Mouse (Mus musculus): Measurements from ENCODE around the gene Rnf123.
"Not testable (repeated sequence)": the region's sequence is repeated elsewhere in the genome, so short reads cannot be mapped to it uniquely, and the experiment has no call there.

Rnf123 gene

DNA sequence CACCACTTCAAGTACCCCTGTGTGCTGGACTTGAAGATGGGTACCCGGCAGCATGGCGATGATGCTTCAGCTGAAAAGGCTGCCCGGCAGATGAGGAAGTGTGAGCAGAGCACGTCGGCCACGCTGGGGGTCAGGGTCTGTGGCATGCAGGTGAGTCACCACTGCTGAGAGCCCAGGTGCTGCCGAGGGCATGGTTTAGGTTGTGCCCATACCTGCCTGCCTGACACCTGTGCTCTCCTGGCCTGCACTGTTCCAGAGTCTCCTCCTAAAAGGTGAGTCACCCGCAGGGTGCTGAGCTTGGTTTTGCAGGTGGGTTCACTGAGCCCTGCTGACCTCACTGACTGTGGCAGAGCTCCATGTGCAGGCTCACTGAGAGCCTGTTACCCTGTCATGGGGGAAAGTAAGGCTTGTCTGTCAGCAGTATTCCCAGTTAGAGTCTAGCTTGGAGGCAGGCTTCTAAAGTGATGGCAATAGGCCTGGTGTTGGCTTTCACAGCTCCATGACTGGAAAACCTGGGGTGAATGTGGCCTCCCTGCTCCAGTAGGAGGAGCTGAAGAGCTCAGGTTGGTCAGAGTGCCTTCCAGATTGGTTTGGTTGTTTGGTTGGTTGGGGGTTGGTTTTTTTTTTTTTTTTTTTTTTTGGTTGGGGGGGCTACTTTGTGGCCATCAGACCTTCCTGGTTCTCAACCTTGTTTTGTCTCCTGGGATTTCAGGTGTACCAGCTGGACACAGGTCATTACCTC is 38.2 kb downstream of the Rnf123 start:
- CTCF ChIA-PET: interaction anchor here (0.6 kb wide), 2 partner anchors 9 to 265 kb away, joined by 3 to 4 read pairs; no protein-coding TSS in a partner anchor

DNA sequence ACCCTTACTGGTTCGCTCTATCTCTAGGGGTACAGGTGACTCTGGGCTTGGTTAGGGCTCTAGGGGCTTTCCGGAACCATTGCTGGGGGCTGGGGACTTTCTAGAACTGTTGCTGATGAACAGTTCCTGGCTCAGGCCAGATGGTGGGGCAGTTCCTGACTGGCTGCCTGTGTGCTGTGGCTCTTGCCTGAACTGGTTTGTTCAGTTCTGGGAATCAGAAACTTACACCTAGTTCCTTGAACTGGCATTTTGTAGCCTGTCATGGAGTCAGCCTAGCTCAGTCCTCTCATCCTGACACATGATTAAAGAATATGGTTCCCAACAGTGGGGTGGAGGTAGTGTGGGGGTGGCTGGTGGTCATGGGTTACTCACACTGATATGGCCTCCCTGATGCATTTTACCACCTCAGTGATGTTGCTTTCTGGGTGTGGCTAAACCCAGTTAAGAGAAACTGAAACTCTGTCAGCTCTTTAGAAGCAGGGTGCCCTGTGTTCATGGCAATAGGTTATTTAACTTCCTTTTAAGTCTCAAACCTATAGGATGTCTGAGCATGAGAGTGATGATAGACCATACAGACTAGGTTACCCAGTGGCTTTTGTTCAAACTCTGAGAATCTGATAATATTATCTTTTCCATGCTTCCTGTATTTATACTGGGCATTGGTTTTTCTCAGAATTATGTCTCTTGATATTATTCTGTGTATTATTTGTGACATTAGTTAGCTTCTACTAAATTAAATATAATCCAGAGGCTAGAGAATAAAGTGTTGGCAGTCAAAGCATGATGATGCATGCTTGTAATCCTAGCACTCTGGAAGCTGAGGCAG is 47.6 kb downstream of the Rnf123 start:
- CTCF ChIA-PET: interaction anchor here (0.7 to 1.1 kb wide), 3 partner anchors 9 to 141 kb away, joined by 3 to 4 read pairs (median 3); no protein-coding TSS in a partner anchor

DNA sequence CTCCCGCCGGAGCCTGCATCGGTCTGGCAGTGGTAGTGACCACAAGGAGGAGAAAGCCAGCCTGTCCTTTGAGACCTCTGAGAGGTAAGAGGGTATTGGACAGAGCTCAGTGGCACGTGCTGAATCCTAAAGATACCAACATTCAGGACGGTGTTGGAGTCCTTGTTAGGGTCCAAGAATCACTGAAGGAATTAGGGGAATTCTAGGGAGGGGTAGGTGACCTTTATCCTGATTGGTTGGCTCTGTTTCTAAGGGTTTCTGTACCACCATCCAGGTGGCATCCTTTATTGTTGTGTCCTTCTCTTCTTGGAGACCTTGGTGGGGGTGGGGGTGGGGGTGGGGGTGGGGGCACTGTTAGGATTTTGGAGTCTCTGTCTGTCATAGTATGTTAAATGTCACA is 51.0 kb downstream of the Rnf123 start:
- CTCF ChIA-PET: no interaction called here

DNA sequence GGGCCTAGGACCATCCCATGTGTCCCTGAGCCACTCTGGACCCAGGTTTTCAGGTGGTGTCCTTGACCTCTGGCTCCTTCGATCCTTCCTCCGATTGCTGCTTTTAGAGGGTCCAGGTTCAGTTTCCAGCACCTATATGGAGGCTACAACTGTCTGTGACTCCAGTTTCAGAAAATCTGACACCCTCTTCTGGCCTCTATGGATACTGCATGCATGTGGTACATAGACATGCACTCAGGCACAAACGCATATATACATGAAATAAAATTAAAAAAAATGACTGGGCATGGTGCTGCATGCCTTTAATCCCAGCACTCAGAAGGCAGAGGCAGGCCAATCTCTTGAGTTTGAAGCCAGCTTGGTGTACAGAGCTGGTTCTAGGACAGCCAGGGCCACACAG is 55.3 kb downstream of the Rnf123 start:
- CTCF ChIA-PET: interaction anchor here (0.6 to 0.7 kb wide), 2 partner anchors 26 to 725 kb away, joined by 4 to 6 read pairs; no protein-coding TSS in a partner anchor

DNA sequence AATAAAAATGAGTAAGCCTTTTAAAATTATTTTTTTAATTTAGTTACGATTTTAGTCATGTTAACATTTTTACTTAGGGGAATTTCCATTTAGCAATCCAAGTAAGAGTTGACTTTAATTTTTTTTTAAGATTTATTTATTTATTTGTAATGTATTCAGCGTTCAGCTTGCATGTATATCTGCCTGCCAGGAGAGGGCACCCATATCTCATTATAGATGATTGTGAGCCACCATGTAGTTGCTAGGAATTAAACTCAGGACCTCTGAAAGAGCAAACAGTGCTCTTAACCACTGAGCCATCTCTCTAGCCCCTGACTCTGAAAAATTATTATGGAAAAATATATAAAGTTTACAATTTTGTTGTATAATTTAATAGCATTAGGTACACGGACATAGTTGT is 56.6 kb downstream of the Rnf123 start:
- CTCF ChIA-PET: interaction anchor here (1.2 kb wide), 1 partner anchor 23 kb away, joined by 4 read pairs; the partner anchor contains the start of gene Gmppb

DNA sequence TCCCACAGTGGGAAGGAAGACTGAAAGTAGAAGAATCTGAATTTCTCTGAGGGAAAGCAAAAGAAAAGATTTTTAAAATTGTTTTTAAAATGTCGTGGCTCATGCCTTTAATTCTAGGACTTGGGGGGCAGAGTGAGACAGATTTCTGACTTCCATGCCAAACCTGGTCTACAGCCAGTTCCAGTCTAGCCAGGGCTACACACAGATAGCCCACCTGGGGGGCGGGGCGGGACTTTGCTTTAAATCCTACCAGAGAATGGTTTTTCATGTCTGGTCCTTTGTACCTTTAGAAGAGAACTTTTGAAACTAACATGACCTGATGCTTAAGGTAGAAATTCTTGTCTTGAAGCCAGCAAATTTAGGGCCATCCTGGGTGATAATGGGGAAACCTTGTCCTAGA is 59.9 kb downstream of the Rnf123 start:
- CTCF ChIA-PET: no interaction called here

DNA sequence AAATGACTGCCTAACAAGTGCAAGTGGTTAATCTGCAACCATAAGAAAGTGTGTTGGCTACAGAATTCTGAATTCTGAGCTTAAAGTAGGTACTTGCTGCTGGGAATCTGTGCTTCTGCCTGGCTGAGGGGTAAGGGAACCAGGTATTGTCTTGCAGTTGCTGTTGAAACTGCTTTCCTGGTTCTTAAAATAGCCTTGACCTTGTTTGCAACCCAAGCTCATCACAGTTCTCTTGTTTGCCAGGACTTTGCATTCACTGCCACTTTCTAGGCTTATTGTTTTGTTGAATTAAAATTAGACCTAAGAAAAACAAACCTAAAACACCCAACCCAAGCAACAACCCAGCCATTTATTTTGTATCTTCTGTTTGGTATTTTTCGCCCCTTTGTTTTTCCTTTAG is 62.4 kb downstream of the Rnf123 start:
- CTCF ChIA-PET: no interaction called here

DNA sequence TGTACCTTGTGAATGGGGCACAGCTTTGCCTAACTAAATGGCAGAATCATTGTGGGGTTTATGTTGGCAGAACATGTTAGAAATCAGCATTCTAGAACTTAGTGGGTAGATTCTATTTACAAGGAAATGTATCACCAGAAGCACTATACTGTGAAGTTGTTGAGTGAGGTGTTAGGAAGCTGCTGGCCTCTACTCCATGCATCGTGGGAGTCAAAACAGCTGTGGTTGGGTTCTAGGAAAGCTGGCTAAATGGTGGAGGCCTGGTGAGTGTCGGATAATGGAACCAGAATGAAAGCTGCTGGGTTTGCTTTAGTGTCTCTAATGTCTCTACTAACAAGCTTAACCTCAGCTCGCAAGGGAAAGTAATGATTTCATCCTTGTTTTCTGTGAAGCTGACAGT is 66.0 kb downstream of the Rnf123 start:
- CTCF ChIA-PET: no interaction called here

DNA sequence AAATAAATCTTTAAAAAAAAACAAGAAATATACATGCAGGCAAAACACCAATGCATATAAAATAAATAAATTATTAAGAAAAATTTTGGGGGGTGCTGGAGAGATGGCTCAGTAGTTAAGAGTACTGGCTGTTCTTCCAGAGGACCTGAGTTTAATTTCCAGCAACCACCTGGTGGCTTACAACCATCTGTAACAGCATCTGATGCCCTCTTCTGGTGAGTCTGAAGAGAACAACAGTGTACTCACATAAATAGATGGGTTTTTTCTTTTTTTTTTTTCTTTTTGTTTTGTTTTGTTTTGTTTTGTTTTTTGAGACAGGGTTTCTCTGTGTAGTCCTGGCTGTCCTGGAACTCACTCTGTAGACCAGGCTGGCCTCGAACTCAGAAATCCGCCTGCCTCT is 69.6 kb downstream of the Rnf123 start:
- CTCF ChIA-PET: not testable (repeated sequence)

DNA sequence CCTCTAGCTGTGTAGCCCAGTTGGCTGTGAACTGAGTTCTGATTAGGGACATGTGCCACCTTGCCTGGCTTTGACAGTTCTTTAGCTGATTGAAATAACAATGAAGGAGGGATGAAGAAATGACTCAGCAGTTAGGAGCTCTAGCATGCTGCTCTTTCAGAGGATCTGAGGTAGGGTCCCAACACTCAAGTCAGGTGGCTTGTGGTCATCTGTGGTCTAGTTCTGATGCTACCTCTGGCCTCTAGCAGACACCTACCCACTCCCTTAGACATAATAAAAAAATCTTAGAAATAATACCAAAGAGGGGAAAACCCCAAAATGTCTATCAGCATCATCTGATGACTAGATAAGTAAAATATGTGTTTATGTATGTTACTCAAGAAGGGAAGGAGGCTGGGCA is 72.8 kb downstream of the Rnf123 start:
- CTCF ChIA-PET: interaction anchor here (0.6 kb wide), 1 partner anchor 10 kb away, joined by 3 read pairs; no protein-coding TSS in a partner anchor

DNA sequence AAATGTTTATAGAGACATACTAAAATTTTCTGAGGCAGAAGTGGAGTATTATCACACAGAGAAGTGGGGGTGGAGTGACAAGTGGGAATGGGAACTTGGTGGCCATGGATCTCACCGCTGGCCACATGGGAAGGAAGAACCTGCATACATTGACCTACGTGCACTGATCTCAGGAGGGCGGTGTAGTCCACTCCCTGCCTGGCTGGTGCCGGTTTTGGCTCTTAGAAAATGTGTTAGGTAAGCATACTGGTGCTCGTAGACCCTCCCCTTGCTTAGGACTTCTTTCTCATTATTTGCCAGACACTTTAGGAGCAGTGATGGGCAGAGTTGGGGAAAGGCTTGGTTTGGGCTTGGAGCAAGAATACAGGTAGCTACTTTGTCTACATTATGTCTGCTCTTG is 75.1 kb downstream of the Rnf123 start:
- CTCF ChIA-PET: no interaction called here

DNA sequence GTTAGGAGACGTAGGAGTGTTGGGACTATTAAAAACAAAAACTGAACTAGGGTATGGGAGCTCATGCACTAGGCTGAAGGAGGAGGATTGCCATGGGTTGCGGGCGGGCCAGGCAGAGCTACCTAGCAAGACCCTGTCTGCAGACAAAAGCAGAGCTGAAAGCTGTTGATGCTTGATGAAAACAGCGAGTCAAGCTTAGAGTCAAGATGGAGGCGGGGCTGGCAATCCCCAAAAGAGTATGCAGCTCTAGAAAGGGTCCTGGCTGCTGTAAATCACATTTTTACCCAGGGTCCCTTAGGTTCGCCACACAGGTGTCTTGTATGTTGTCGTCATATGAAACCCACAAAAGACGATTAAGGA is 79.6 kb downstream of the Rnf123 start:
- CTCF ChIA-PET: interaction anchor here (0.6 to 1.1 kb wide), 3 partner anchors 19 to 54 kb away, joined by 3 to 4 read pairs (median 3); partner anchors contain the start of gene Gmppb

DNA sequence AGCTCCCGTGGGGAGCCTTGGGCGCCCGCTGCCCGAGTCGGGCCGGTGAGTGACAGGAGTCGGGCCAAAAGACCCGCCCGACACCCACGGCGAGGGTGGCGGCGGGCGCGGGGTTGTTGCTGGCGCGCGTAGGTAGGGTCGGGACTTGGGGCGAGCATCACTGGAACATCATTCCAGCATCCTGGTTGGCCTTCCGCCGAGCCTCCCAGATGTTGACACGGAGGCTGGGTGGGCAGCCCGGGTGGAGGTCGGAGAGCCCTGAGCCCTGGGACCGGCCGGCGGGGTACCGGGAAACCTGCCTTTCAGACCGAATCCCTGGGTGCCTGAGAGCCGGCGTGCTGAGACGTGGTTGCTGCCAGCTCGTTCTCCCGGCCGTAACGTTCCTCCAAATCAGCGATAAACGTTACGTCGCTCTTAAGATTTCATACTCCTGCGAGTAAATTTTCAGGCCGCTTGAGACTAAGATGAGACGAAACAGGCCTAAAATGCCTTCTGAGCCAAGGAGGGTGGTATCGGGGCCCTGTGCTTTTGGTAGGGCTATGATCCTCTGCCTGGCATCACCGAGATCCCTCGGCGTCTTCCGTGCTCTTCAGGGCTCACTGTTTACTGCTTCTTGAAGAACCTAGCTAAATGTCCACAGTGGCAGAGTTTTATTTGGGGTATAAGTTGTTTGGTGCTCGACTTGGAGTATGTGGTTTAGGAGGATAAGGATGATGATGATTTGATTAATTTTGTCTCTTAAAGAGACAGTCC is 80.2 kb downstream of the Rnf123 start:
- CTCF ChIA-PET: interaction anchor here (1.1 kb wide), 1 partner anchor 19 kb away, joined by 4 read pairs; no protein-coding TSS in a partner anchor

DNA sequence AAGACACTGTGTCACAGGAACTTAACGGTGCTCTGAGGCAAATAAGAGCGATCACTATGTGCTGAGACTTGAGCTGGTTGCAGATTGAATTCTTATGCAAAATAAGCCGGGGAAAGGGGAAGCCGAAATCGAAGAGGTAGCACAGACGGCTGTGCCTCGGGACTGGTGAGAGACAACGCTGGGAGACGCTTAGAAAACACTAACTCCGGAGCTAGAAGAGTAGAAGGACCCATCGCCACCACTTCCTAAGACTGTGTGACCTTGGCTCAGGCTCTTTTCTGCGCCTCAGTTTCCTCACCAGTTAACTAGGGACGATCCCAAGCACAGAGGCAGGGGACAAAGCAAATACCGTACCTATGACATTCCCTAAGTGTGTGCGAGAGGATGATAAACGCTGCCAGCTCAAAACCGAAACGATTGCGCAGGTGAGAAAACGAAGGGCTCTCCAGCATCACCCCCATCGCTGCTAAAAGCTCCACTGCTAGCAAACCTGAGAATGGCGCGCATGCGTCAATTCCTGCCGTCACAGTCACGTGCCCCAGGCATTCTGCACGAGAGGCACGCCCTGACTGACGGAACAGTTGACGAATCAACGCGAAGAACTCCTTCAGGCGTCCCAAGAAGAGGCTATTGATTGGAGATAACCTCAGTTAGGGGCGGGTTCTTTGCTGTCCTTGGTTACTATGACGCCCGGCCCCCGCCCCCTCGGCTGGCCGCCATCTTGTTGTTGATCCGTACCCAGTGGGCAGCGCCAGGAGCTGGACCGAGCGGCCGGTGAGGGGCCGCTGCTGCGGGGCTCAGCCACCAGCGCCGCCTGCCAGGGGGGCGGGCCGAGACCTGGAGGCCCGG is 81.0 kb downstream of the Rnf123 start, which contains the start of gene Ip6k1:
Gene Ip6k1 (plus strand): TSS at position 580 of the 849 bp plus-strand sequence.
- CTCF ChIA-PET: interaction anchor here (0.5 kb wide), 1 partner anchor 26 kb away, joined by 4 read pairs; no protein-coding TSS in a partner anchor

All from spleen, embryonic (tissue).